ENCODE assay signal across 10 mouse cellular contexts in genomic region chr4:58546441-58547272, GRCm38 (mm10). TPM values are rescaled to one million over a fixed set of nuclear protein-coding genes. Genes with fewer than 3 reads are reported as not detected.
DNase-seq lines count a peak whose midpoint lies in the region; ATAC-seq lines count a peak whose summit lies in the region.
"Had no signal": no experiment of that assay in that cellular context is flagged by ENCODE, and none has a peak within 500 bp of the region (broad histone marks: within the 10 kb centered on the region; RNA-seq: fewer than 3 reads in every experiment).

No protein-coding gene starts in this region.

- DNase-seq in hindbrain, embryonic 11.5 days (ENCODE audit: low spot score): peak; percentile 63
- DNase-seq in hindbrain, embryonic 14.5 days (ENCODE audit: low spot score): no peak
- peak; percentile 40 for DNase-seq in WW6 (ENCODE audit: low read depth, low spot score)
- DNase-seq in limb, embryonic 11.5 days (ENCODE audit: low spot score): peak; percentile 90
- no peak for DNase-seq in urinary bladder, adult 2 months (ENCODE audit: low spot score)
- DNase-seq in left cerebral cortex, postnatal 4 days: no peak
- DNase-seq in testis, postnatal 14 days (ENCODE audit: low spot score): no peak
- DNase-seq: gastrocnemius, postnatal 14 days; thymus, adult 2 months had no signal

- ATAC-seq in hindbrain, embryonic 11.5 days (ENCODE audit: low FRiP score): 0 out of 2 replicates have a peak, but pooled peaks have one; percentile 30
- no peak for ATAC-seq in hindbrain, embryonic 14.5 days (ENCODE audit: low FRiP score)
- peak; percentile 69; the same call in 1 of the 2 replicates for ATAC-seq in embryonic facial prominence, embryonic 12.5 days (ENCODE audit: insufficient number of reproducible peaks, insufficient read depth, low FRiP score, low TSS enrichment)
- peak; percentile 77; the same call in 1 of the 2 replicates for ATAC-seq in limb, embryonic 11.5 days (ENCODE audit: insufficient number of reproducible peaks, low FRiP score, low TSS enrichment, low read depth)

- WGBS in hindbrain, embryonic 11.5 days: 34% methylated on average over 11 of the region's 11 CpGs
- WGBS in hindbrain, embryonic 14.5 days: 42% methylated on average over 11 of the region's 11 CpGs
- 12% methylated on average over 11 of the region's 11 CpGs for WGBS in embryonic facial prominence, embryonic 12.5 days
- 24% methylated on average over 11 of the region's 11 CpGs for WGBS in limb, embryonic 11.5 days

- H3K4me2 ChIP-seq in hindbrain, embryonic 11.5 days (replicated peaks; ENCODE audit: low read depth, low read length): no peak overlapping the region
- no peak overlapping the region for H3K4me2 ChIP-seq in hindbrain, embryonic 14.5 days (replicated peaks)
- peak overlapping the region; percentile 1; the same call in 1 of the 2 replicates for H3K4me2 ChIP-seq in embryonic facial prominence, embryonic 12.5 days (replicated peaks)
- no peak overlapping the region for H3K4me2 ChIP-seq in limb, embryonic 11.5 days (ENCODE audit: low read depth, severe bottlenecking)

- no peak overlapping the region for H3K27ac ChIP-seq in hindbrain, embryonic 11.5 days (ENCODE audit: low read depth, low read length)
- no peak overlapping the region for H3K27ac ChIP-seq in hindbrain, embryonic 14.5 days
- H3K27ac ChIP-seq in embryonic facial prominence, embryonic 12.5 days: peak overlapping the region; percentile 55
- peak overlapping the region; percentile 32; the same call in 1 of the 2 replicates for H3K27ac ChIP-seq in limb, embryonic 11.5 days (replicated peaks; ENCODE audit: low read depth, low read length)

- intact Hi-C loops in left cerebral cortex, postnatal 4 days (cut with DNase I): no loop called here

- H3K4me1 ChIP-seq in hindbrain, embryonic 11.5 days (replicated peaks; ENCODE audit: control insufficient read depth, insufficient read depth, low read length): no peaks in the 10 kb centered on the region
- H3K4me1 ChIP-seq in hindbrain, embryonic 14.5 days (replicated peaks; ENCODE audit: control insufficient read depth, insufficient read depth, low read length): peaks cover 5% of the 10 kb centered on the region; the same call in 1 of the 2 replicates
- H3K4me1 ChIP-seq in embryonic facial prominence, embryonic 12.5 days: peaks cover 62% of the 10 kb centered on the region
- peaks cover 43% of the 10 kb centered on the region for H3K4me1 ChIP-seq in limb, embryonic 11.5 days (ENCODE audit: control insufficient read depth, insufficient read depth, low read length)

- H3K9me3 ChIP-seq in hindbrain, embryonic 11.5 days (ENCODE audit: control insufficient read depth, low read length): no peaks in the 10 kb centered on the region
- H3K9me3 ChIP-seq in hindbrain, embryonic 14.5 days (ENCODE audit: control insufficient read depth, low read length): no peaks in the 10 kb centered on the region
- H3K9me3 ChIP-seq in embryonic facial prominence, embryonic 12.5 days: no peaks in the 10 kb centered on the region
- no peaks in the 10 kb centered on the region for H3K9me3 ChIP-seq in limb, embryonic 11.5 days (ENCODE audit: control insufficient read depth, low read length)

- H3K4me3 ChIP-seq in hindbrain, embryonic 11.5 days (ENCODE audit: low read depth, low read length): no peak overlapping the region
- no peak overlapping the region for H3K4me3 ChIP-seq in hindbrain, embryonic 14.5 days (replicated peaks; ENCODE audit: low read length)
- no peak overlapping the region for H3K4me3 ChIP-seq in embryonic facial prominence, embryonic 12.5 days
- no peak overlapping the region for H3K4me3 ChIP-seq in limb, embryonic 11.5 days (ENCODE audit: low read depth, low read length)

- H3K36me3 ChIP-seq in hindbrain, embryonic 11.5 days (ENCODE audit: control insufficient read depth, insufficient read depth, low read length): no peaks in the 10 kb centered on the region
- no peaks in the 10 kb centered on the region for H3K36me3 ChIP-seq in hindbrain, embryonic 14.5 days (replicated peaks; ENCODE audit: control insufficient read depth, insufficient read depth)
- peaks cover 33% of the 10 kb centered on the region for H3K36me3 ChIP-seq in embryonic facial prominence, embryonic 12.5 days
- H3K36me3 ChIP-seq in limb, embryonic 11.5 days (ENCODE audit: control insufficient read depth, insufficient read depth, low read length): peaks cover 13% of the 10 kb centered on the region

- H3K27me3 ChIP-seq in hindbrain, embryonic 11.5 days (ENCODE audit: control insufficient read depth, insufficient read depth, low read length): no peaks in the 10 kb centered on the region
- peaks cover 2% of the 10 kb centered on the region; the same call in 1 of the 2 replicates for H3K27me3 ChIP-seq in hindbrain, embryonic 14.5 days (ENCODE audit: control insufficient read depth, insufficient read depth, low read length)
- no peaks in the 10 kb centered on the region for H3K27me3 ChIP-seq in embryonic facial prominence, embryonic 12.5 days
- no peaks in the 10 kb centered on the region for H3K27me3 ChIP-seq in limb, embryonic 11.5 days (ENCODE audit: control insufficient read depth, insufficient read depth, low read length)

- H3K9ac ChIP-seq in hindbrain, embryonic 11.5 days (ENCODE audit: low read depth, low read length): no peak overlapping the region
- H3K9ac ChIP-seq in hindbrain, embryonic 14.5 days: no peak overlapping the region
- H3K9ac ChIP-seq in embryonic facial prominence, embryonic 12.5 days: no peak overlapping the region
- H3K9ac ChIP-seq in limb, embryonic 11.5 days (ENCODE audit: low read length): no peak overlapping the region

RNA-seq across cellular contexts. Expression of gene Lpar1, which starts 7.0 kb away (rescaled TPM):
- polyA plus RNA-seq in hindbrain, embryonic 11.5 days (2014; fragmentation: Nextera tagmentation; extraction: Ambion mirVana): 51.9 and 59.1 TPM in 2 replicates
- polyA plus RNA-seq in hindbrain, embryonic 14.5 days (2014; fragmentation: Nextera tagmentation; extraction: Ambion mirVana): 17.5 and 20.2 TPM in 2 replicates
- 194 and 195 TPM in 2 replicates for polyA plus RNA-seq in embryonic facial prominence, embryonic 12.5 days (2016; fragmentation: Nextera tagmentation; extraction: Ambion mirVana)
- 256 and 263 TPM in 2 replicates for polyA plus RNA-seq in limb, embryonic 11.5 days (2014; fragmentation: Nextera tagmentation; extraction: Ambion mirVana)
- polyA plus RNA-seq in urinary bladder, adult 2 months (2012; rRNA removed): 53.4 and 62.8 TPM in 2 replicates
- total RNA-seq in left cerebral cortex, postnatal 4 days (2021): 10 to 100 TPM; 12.5 to 13.7 TPM

Comparison
In these comparisons a context has a peak if more than half of its experiments do, and no peak if none do; other contexts are left out.
1. DNase-seq: peak in hindbrain, embryonic 11.5 days (single experiment), WW6 (single experiment) and limb, embryonic 11.5 days (single experiment); none in hindbrain, embryonic 14.5 days (single experiment), urinary bladder, adult 2 months (single experiment), left cerebral cortex, postnatal 4 days (single experiment) and testis, postnatal 14 days (single experiment).
2. H3K27ac ChIP-seq: peak in embryonic facial prominence, embryonic 12.5 days (single experiment) and limb, embryonic 11.5 days (single experiment); none in hindbrain, embryonic 11.5 days (single experiment) and hindbrain, embryonic 14.5 days (single experiment).